Mouse (Mus musculus): ENCODE data around the gene Prrx2.

DNA sequence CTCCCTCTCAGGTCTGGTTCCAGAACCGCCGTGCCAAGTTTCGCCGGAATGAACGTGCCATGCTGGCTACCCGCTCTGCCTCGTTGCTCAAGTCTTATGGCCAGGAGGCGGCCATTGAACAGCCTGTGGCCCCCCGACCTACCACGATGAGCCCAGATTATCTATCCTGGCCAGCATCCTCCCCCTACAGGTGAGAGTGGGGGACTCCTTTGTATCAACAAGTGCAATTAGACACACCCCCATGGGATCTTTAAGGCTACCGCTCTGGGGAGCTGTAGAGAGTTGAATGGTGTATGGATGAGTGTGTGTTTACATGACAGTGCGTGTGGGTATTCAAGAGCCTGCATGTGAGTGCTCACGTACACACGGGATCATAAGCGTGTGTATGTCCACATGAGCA, 44.7 kb downstream of the Prrx2 start:
- TF ChIP-seq EP300 (IDR thresholded peaks at IDR 0.05) (no peak), CTCF (IDR thresholded peaks at IDR 0.05) (no peak)

Data from lung, postnatal 0 days (tissue).